Mouse (Mus musculus) 3T3-L1 (cell line): ENCODE results near the gene Xrra1.

Experiments used
- DNase-seq: peaks from one replicate; pipeline ENCODE4 v3.0.0-alpha.2; 2015; ENCODE audit warnings: low read depth, low spot score

Xrra1 gene

GRCm38 (mm10) chr7:99850534-99850933 lies 8.4 kb upstream of the Xrra1 start:
- DNase-seq, result no peak

GRCm38 (mm10) chr7:99851121-99851520 lies 7.8 kb upstream of the Xrra1 start:
- no peak for DNase-seq

GRCm38 (mm10) chr7:99851618-99852017 lies 7.3 kb upstream of the Xrra1 start:
- DNase-seq, result no peak

GRCm38 (mm10) chr7:99853350-99853749 lies 5.6 kb upstream of the Xrra1 start:
- DNase-seq, result no peak

- no peak for DNase-seq
These were observed 4.6 kb upstream of the Xrra1 start for GRCm38 (mm10) chr7:99854311-99854710.

GRCm38 (mm10) chr7:99856266-99856861 lies 2.6 kb upstream of the Xrra1 start:
- no peak for DNase-seq

GRCm38 (mm10) chr7:99858175-99858812 lies 622 bp upstream of the Xrra1 start:
- no peak for DNase-seq

GRCm38 (mm10) chr7:99863362-99863761 lies 4.4 kb downstream of the Xrra1 start, which contains the start of gene Spcs2:
Gene Spcs2 (minus strand): TSS chr7:99863462.
- no peak for DNase-seq

- peak; percentile 52 for DNase-seq
These were observed 5.5 kb downstream of the Xrra1 start for GRCm38 (mm10) chr7:99864241-99865028.

- DNase-seq, result peak; percentile 61
These were observed 6.3 kb downstream of the Xrra1 start for GRCm38 (mm10) chr7:99865219-99865618.

GRCm38 (mm10) chr7:99869296-99869695 lies 10.4 kb downstream of the Xrra1 start:
- DNase-seq, result no peak

GRCm38 (mm10) chr7:99873965-99874364 lies 15.0 kb downstream of the Xrra1 start:
- DNase-seq, result no peak

GRCm38 (mm10) chr7:99875891-99876290 lies 17.0 kb downstream of the Xrra1 start:
- DNase-seq, result no peak

GRCm38 (mm10) chr7:99876345-99876744 lies 17.4 kb downstream of the Xrra1 start:
- peak; percentile 81 for DNase-seq

GRCm38 (mm10) chr7:99878254-99878653 lies 19.3 kb downstream of the Xrra1 start:
- DNase-seq, result no peak

GRCm38 (mm10) chr7:99887230-99887735 lies 28.4 kb downstream of the Xrra1 start:
- DNase-seq, result no peak

GRCm38 (mm10) chr7:99887743-99888142 lies 28.8 kb downstream of the Xrra1 start:
- no peak for DNase-seq

GRCm38 (mm10) chr7:99889175-99889880 lies 30.4 kb downstream of the Xrra1 start:
- DNase-seq, result no peak

GRCm38 (mm10) chr7:99890168-99890755 lies 31.3 kb downstream of the Xrra1 start:
- DNase-seq, result no peak

GRCm38 (mm10) chr7:99891471-99891870 lies 32.6 kb downstream of the Xrra1 start:
- peak; percentile 48 for DNase-seq

GRCm38 (mm10) chr7:99892351-99892750 lies 33.4 kb downstream of the Xrra1 start:
- DNase-seq, result peak; percentile 13
